Mouse (Mus musculus): ENCODE measurements at regions not wholly inside any gene's neighbourhood (a gene's known extent, or its start where the extent isn't known, plus 50 kb on each side); places are given as distances from the start of the nearest gene placed in this dataset.

DNA sequence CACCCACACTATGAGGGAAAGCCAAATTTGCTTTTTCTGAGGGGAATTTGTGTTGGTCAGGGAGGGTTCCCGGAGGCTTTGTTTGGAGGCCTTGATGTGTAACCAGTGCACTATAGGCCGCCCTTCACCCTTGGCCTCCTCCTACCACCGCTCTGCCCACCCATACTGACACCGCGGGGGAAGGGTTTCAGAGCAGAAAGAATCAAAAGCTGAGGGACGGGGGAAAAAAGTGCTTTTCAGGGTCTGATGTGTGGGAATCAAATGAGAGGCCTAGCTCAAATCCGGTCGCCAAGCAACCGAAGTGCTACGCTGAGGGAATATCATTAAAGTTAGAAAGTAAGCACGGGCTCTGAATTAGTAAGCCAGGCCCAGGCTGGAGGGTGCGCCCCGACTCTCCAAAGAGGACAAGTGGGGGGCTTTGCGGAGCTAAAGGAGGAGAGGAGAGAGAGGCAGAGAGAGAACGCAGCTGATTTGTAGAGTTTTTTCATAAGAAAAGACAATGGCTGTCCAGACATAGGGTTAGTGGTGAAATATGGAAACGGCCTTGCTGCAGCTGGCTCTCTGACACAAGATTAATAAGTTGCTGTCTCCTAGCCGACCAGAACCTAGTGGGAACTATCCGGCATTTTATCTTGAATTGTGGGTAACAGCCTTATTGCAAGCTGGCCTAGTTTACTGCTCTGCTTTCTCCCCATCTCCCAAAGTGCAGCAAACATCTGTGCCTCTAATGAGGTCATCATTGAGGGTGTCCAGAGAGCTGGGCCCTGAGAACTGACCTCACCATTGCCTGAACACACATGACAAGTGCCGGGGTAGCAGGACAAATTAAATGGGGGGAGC, 438.3 kb downstream of the Sox2 start:
- TF ChIP-seq POLR2A (IDR thresholded peaks at IDR 0.05; ENCODE audit: borderline replicate concordance, extremely low read depth, low read depth, low read length) (no peak), CTCF (IDR thresholded peaks at IDR 0.05; ENCODE audit: insufficient read depth, low read length) (no peak)
